Mouse (Mus musculus) spleen, postnatal 4 days (tissue): Measurements from ENCODE around the gene Rfx3.
A peak's percentile ranks its signal among the peaks of the same experiment; 100 is the strongest.

Experiments used
- DNase-seq, 2 experiments: peaks; one replicate each; pipeline ENCODE4 v3.0.0; 2022; ENCODE audit warnings: low spot score in 2 of 2

Gene Rfx3

DNA sequence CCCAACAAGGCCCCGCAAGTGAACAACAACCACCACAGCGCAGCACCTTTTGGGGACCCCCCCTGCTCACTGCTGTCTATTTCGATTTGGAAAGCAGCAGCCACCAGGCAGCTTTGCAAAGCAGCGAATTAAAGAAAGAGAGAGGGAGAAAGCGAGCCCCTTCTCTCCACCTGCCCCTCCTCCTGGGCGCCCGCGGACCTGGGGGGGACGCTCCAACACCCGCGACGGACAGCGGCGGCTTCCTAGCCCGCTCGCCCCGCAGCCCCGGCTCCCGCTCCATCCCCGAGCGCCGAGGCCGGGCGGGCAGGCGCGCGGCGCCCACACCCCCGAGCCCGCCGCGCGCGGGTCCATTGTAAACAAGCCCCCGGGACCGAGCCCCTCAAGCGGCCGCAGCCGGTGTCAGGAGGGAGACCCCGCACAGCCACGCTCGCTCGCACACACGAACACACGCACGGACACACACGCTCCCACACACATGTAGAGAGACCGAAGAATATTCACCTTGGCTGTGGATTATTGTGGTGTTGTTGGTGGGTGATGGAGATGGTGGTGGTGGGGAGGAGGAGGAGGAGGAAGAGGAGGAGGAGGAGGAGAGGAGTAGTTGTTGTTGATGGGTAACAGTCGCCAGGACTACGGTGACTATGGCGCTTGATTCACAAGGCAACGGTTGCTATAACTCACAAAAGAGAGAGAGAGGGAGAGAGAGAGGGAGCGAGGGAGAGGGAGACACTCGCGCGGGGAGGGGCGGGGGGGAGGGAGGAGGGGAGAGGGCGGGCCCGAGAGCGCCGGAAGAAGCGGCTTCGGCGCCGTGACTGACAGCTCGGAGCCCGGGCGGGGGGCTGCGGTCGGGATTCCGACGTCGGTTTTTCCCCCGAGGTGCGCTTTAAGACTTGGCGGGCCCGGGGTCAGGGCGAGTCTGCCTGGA is at the start of gene Rfx3:
Rfx3 (minus strand) TSS at position 696 of the 925 bp plus-strand sequence.
- peak; percentile 33 to 80 for DNase-seq

DNA sequence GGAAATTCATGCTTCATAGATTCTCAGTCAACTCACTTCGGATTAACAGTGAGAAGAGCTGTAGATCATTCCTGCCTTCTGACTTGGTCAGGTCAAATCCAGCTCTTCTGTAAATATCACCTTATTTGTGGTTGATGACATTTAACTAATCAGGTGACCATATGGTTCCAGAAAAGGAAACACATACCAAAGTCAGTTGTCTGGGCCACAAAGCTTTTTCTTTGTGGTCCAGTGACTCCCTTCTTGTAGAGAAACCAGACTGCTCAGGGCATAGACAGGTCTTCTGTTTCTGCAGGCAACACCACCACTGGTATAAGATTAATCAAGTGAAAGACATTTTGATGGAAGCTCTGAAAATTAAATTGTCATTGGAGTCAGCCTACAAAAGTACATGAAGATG is 41.1 kb upstream of the Rfx3 start:
- no peak for DNase-seq

DNA sequence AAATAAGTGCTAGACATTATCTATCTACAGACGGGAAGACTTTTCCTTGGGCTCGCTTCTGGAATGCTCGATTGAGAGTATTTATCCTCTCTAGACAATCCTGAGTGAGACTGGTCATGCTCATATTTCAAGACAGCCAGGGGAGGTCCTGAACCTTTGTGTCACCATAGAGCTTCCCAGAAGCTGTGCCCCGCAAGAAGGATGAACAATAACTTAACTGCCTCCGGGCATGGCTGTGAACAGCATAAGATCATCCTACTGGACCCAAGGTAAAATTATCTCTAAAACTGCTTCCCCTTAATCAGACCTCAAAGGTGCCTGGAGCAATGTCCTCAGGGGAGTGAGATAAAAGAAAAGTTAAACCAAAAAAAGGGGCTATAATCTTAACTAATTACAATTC is 40.6 kb upstream of the Rfx3 start:
- no peak for DNase-seq

DNA sequence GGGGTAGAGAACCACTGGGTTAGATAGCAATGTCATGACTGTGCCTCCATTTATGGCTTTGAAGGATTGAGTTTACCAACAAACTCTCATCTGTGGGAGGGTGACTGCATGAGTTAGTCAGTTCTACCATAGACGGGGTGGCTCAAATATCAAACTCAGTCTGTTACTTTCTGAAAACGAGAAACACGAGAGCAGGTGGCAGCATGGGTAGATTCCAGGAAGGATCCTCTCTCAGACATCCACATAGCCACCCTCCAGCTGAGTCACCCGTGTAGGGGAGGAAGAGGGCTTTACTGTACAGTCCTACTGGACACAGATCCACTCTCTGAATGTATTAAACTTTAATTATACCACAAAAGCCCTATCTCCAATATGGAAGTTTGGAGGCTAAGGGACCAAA is 38.3 kb upstream of the Rfx3 start:
- no peak for DNase-seq

DNA sequence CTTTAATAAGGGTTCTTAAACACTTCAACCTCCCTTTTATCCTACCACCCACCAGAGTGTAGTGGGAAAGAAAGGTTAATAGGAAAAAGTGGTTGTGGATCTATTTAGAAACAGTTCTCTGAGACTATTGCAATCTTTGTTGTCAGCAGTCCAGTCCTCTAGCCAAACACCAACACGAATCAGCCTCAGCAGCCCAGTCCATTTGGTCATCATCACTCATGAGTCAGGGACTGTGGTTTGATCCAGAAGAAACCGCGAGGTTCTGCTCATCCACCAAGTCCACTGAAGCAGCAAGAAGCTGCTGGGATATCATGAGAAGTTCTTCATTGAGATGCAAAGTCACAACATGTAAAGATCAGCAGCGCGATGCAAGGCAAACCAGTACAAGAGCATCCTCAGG is 35.8 kb upstream of the Rfx3 start:
- DNase-seq: no peak

DNA sequence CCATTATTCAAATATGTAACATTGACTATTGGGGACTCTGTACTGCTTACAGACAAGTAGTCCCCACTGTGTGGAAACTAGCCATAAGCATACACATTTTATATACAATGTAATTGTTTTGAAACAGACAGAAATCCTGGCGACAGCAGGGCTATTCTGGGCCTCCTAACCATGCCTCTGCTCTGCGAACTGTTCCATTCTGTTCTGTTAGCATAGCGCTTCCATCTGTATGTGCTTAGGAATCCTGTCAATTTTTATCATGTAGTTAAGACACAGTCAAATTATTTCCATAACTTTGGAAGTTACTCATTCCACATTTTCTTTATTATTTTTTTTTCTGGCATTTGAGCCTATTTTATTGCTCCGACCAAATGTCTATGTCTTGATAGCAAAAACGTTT is 34.0 kb upstream of the Rfx3 start:
- DNase-seq: no peak

DNA sequence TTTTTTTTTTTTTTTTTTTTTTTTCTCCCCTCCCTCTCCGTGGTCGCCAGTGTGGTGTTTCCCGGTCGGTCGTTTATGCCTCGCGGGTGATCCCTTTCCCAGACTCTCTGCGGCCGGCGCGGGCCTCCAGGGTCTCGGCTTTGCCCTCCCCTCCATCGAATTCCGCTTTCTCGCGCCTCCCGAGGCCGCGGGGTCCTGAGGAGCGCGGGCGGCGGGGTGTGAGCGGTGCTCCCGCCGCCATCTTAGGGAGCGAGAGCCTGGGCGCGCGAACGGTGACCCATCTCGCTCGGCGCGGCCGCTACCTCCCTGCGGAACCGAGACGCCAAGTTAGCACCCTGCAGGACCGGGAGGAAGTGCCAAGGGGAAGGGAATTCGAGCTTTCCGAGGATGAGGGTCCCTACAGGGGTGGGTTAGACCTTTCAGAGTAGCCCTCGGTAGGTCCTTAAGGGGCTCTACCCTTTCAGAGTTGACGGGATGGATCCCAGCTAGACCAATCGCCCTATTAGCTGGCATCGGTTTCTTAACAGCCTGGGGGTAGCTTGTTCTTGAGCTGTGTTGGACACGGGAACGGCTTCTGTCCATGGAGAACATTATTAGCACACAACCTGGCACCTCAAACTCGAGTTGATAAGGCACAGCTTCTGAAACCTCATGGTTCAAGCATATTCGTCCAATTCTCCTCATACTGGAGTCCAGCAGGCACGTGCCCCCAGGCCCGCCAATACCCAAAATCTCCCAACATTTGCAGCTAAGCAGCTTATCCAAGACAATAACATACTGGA is 943 bp upstream of the Rfx3 start:
- peak; percentile 72 to 88 for DNase-seq

DNA sequence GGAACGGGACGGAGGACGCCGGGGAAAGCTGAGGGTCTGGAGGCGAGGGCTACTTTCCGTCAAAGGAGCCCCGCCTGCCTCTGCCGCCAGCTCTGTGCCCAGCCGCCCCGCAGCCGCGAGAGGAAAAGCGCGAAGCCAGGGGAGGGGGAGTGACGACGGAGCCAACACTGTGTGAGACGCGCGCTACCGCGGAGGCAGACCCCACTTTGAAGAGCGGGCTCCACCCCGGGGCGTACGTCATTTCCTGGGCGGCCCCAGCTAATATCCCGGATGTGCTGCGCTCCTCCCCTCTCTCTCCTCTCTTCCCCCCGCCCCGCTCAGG is 391 bp upstream of the Rfx3 start:
- DNase-seq: peak; percentile 92 to 96

DNA sequence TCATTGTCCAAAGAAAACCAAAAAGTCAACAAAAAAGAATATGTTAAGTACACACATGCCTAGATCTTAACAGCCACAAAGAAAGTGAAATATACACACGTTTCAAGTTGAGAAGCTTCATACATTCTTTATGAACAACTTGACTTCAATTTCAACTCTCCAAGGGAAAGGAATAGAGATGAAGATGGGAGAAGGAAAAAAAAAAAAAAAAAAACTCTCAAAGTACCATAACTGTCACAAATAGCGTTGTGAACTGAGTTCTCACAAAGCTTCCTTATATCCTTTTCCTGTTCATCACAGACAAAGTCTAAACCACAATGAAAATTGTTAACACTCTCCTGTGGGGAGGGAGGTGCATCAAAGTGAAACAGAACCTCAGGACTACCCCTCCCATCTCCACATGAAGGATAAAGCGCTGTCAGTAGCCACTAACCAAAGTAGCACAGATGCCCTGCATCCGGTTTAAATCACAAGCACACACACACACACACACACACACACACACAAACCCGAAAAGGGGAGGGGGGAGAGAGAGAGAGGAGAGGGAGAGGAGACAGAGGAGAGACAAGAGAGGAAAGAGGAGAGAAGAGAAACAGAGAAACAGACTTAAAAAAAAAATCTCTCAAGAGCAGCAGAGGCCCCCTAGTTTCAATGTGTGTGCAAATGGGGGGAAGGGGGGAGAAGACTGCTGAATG is 1.2 kb downstream of the Rfx3 start:
- peak; percentile 27 to 66 for DNase-seq

DNA sequence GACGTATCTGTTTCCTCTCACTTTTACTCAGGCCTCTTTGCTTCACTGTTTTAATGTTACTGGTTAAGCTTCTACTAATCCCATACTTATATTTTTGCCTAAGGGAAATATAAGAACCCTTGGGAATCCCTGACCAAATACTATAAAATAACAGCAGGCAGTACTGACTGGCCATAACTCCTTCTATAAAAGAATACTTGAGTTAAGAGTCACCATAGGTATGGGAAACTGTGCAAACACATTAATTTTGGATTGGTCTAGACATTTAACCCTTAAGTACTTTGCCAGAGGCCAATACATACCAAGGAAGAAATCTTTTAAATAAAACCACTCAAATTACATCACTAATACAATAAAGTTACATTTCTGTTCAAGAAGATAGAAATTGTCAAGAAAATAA is 6.8 kb downstream of the Rfx3 start:
- DNase-seq: no peak

DNA sequence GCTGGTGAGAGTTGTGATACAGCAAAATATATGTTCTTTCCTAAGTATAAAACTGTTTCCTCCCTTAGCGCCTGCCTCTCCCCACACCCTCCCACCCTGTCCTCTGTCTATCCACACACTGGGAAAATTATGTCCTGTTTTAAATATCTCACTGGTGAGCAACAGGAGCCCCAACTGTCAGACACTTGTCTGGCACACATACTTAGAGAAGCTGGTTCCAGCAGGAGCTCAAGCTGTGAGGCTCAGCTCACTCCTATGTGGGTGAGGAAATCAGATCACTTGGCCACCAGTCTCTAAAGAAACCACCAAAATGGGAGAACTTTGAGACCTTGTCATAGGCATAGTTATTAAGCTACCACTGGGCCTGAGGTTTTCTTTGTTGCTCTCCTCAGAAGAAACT is 7.5 kb downstream of the Rfx3 start:
- DNase-seq: no peak

DNA sequence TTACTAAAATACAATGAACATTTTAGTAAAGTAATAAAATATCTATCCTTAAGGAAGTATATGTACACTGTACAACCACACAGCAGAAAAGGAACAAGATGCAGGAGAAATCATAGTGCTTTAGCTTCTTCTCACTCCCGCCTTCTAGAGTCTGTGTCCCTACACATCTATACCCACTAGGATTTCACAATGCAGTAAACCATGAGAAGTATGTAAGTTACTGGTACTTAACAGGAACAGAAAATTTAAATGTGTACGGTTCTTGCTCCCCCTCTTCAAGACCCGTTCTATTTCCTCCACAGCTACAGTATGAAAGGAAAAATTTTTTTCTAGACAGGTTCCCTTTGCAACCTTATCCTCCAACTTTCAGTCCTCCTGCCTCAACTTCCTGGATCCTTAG is 8.3 kb downstream of the Rfx3 start:
- no peak for DNase-seq

DNA sequence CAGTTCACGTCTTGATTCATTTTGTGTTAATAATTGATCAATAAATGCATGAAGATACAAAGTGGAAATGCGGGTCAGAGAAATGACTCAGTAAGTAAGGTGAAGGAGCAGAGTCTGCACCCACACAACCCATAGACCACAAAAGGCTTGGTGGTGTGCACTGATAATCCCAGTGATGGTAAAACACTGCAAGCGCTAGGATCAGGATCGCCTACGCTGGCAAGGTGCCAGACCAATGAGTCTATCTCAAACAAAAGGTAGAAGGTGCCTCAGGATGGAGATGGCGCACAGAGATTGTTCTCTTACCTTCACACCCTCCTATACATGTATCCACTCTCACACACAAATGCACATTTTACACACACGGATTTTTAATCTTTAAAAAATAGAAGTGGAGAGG is 18.2 kb downstream of the Rfx3 start:
- no peak for DNase-seq

DNA sequence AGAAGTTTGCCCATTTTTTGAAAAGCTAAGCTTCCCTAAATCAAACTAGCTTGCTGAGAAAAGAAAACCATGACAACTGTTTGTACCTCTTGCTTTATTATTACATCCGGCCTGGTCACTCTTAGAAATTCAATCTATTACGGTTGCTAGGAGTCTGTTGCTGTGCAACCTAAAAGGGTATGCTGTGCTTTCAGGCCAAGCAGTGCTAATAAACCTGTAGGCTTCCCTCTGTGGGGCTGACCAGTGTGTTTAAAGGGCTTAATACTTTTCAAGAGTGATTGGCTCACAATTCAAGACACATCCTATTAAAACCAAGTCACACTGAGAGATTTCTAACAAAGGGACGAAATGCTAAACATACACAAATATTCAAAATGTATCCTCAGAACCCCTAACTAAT is 22.2 kb downstream of the Rfx3 start:
- no peak for DNase-seq

DNA sequence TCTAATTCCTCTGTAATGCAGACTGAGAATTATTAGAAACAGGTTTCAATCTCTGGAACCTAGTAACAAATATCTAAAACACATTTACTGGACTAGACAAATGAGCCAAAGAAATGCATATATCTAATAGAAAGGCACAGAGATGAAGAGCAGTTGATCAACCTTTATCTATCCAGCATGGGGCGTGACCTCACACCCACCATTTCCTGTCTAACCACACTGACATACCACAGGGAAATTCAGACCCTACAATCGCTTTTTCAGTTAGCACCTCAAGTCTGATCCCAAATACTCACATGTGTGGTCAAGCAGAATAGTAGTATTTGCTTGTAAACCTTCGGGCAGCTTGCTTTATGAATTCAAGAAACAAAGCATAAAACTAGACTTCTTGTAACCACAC is 43.4 kb downstream of the Rfx3 start:
- no peak for DNase-seq

DNA sequence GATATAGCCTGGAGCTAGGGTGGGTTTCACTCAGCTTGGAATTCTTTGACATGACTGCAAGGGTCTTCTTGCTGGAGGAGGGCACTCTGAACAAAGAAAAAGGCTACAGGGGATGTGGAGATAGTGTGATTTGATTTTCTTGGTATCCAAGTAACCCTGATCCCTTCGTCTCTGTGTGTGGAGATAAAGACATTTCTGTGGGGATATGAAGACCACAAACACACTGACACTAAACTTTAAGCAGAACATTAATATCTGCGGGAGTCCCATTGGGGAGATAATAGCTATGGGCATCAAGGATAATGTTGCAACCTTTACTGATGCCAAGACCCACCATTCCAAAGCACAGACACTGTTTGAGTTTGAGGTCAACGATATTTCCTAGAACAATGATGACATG is 49.7 kb downstream of the Rfx3 start:
- no peak for DNase-seq

DNA sequence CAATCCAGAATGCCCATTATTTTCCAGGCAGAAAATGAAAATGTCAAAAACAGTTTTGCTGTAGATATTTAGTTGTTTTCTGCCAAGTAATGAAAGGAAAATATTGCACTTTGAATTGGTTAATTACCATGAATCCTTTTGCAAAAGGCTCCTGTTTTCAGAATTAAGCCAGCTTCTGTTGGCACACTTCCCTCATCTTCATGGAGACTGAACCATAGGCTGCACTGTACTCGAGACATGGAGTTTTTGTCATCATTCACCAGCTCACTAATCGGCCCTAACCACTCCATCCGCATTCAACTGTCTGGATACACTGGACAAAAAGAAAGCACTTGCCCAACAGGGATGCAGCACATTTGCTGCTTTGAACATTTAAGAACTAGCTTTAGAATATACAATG is 75.5 kb downstream of the Rfx3 start:
- no peak for DNase-seq

DNA sequence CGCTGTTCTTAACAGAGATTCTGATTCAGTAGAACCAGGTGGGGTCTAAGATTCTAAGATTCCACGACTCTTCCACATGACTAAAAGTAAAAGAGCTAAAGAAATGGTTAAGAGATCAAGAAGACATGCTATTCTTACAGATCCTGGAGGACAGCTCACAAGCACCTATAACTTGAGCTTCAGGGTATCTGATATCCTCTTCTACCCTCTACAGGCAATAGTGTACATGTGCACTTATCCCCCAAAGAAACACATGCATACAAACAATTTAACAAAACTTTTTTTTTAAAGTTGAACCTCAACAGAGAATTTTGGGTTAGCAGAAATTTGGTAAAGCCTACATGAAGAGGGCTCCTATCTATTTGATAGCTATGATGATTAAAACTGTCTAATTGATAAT is 79.8 kb downstream of the Rfx3 start:
- DNase-seq: no peak

DNA sequence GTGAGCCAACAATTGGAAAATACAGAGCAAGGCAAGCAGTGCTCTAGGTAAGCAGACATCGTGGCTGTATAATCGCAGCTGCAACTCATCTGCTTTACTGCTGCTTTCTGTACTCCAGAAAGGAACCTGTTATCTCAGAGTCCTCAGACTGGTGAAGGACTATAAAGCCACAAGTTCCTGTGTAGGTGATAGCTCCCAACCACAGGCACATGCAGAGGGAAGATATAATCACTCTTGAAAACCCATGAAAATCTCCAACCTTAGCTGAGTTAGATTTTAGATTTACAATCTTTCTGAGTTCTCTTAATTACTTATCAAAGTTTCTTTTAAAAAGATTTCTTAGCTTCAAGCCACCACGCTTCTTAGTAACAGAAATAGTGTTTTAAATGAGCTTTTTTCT is 84.6 kb downstream of the Rfx3 start:
- no peak for DNase-seq

DNA sequence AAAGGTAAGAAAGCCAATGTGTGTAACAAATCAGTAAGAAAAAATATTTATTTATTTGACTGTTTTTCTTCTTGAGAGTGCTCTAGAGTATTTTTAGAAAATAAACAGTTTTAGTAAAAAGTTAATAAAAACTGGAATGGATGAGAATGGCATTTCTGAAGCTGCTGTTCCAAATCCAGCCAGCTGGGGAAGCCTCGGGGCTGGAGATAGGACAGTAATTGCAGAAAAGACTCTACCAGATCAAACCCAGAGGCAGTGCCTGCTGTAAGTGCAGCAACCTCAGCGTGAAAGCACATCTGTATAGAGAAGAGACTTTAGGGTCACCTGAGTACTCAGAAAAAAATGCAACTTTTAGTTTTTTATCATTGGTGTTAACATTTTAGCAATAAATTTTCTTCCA is 91.9 kb downstream of the Rfx3 start:
- no peak for DNase-seq

DNA sequence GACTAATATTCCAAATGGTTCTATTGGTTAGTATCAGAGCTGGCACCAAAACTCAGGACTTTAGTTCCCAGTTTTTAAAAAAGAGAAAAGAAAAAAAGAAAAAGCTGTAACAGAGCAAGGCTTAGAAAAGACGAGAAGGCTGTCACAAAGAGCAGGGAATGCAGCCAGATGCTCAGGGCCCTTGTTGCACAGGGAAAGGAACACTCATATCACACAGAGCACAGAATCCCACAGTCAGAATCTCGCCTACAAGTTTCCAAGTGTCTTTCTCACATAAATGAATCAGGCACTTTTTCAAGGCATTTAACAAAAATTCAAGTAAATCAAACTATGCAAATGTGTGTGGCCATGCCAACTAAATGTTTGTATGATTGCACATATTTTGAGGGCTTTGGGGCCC is 94.5 kb downstream of the Rfx3 start:
- DNase-seq: no peak

DNA sequence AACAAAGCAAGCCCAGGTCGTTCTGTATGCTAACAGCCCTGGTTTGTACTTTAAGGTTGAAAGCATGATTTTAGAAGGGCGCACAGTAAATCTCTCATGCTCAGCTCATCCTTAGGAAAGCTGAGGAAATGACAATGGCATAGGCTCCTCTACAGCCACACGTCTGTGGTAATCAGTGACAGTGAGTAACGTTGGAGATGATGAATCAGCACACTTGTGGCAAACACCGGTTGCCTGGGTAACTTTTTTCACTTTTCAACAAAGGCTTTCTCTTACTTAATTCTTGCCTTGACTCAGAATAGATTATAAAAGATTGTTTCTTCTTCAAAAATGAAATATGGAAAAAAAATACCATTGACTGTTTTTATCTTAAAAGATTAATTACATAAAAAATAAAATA is 104.0 kb downstream of the Rfx3 start:
- DNase-seq: no peak

DNA sequence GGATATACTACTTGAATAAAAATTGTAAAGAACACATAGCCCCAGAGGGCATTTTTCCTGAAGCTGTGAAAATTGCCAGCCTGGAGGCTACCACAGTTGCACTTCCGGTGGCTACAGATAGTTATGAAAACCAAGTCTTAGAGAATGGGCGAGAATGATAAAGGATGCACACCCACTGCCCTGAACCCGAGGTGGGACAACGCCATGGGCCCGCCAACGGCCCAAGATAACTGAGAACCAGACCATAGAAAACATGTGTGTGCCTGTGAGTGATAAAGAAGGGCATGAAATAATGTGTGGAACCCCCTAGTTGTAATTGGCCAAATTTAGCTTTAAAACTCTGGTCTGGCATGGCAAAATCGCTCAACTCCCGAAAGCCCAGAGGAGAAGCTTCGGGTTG is 105.0 kb downstream of the Rfx3 start:
- peak in 1 of 2 experiments; percentile 44 for DNase-seq
